Mouse (Mus musculus) midbrain, embryonic 13.5 days (tissue): Measurements from ENCODE around the gene Ccdc43. TPM values are rescaled to one million over a fixed set of nuclear protein-coding genes. Genes with fewer than 3 reads are reported as not detected.

Experiments used
- ATAC-seq: fragments of 200-750 bp; cut with Nextera tagmentation; 2 replicates; pipeline ENCODE4 v1.8.0; 2017; ENCODE audit warnings: mild to moderate bottlenecking, moderate TSS enrichment, moderate library complexity
- H3K27ac ChIP-seq: fragments of 300-500 bp; sonication (generic); 2 replicates; pipeline ENCODE4 v1.5.1; 2015; ENCODE audit warnings: inconsistent platforms, mild to moderate bottlenecking, moderate library complexity
- H3K27me3 ChIP-seq: fragments of 300-500 bp; sonication (generic); 2 replicates; pipeline ENCODE4 v1.6.1; 2015; ENCODE audit warnings: mild to moderate bottlenecking, inconsistent platforms
- H3K36me3 ChIP-seq: fragments of 300-500 bp; sonication (generic); 2 replicates; pipeline ENCODE4 v1.6.1; 2015; ENCODE audit warnings: mild to moderate bottlenecking, inconsistent platforms
- H3K4me1 ChIP-seq: fragments of 300-500 bp; sonication (generic); replicated peaks from 2 replicates; pipeline ENCODE4 v1.6.1; 2015; ENCODE audit warnings: inconsistent platforms
- H3K4me2 ChIP-seq: fragments of 300-500 bp; sonication (generic); replicated peaks from 2 replicates; pipeline ENCODE4 v1.6.1; 2015; ENCODE audit warnings: moderate library complexity, mild to moderate bottlenecking, inconsistent platforms
- H3K4me3 ChIP-seq: fragments of 300-500 bp; sonication (generic); replicated peaks from 2 replicates; pipeline ENCODE4 v1.5.1; 2015; ENCODE audit warnings: mild to moderate bottlenecking, inconsistent platforms
- H3K9ac ChIP-seq: fragments of 300-500 bp; sonication (generic); replicated peaks from 2 replicates; pipeline ENCODE4 v1.6.1; 2015; ENCODE audit warnings: mild to moderate bottlenecking, inconsistent platforms
- H3K9me3 ChIP-seq: fragments of 300-500 bp; sonication (generic); 2 replicates; pipeline ENCODE4 v1.6.1; 2016; ENCODE audit warnings: mild to moderate bottlenecking, inconsistent platforms
- WGBS: fragments of 180-500 bp; shearing (Covaris S2); methylation state at CpG from one replicate; pipeline ENCODE4 v1.1.7; 2015; 5-methylcytosine and 5-hydroxymethylcytosine counted together
- polyA plus RNA-seq: library from polyadenylated mRNA; unstranded; fragments of >200 nt; fragmentation: Nextera tagmentation; extraction: Ambion mirVana; gene quantifications from 2 replicates; pipeline ENCODE4 v1.2.1, GENCODE M21; 2015

Ccdc43 gene
- 41.6 and 49.1 TPM in 2 replicates for polyA plus RNA-seq

- H3K4me2 ChIP-seq: peak within 1 kb of the TSS; percentile 90
- H3K9me3 ChIP-seq: no peaks in the 10 kb centered on the region
- peak; percentile 99 for ATAC-seq
- H3K4me3 ChIP-seq: peak within 1 kb of the TSS; percentile 77
- WGBS: under 1% methylated on average over 45 of the region's 49 CpGs
- peaks cover 20% of the 10 kb centered on the region for H3K4me1 ChIP-seq
- no peaks in the 10 kb centered on the region for H3K27me3 ChIP-seq
- H3K9ac ChIP-seq: peak within 1 kb of the TSS; percentile 87
- peaks cover 5% of the 10 kb centered on the region for H3K36me3 ChIP-seq
- H3K27ac ChIP-seq: peak within 1 kb of the TSS; percentile 59
Observed at GRCm38 (mm10) chr11:102697338-102698017, at the start of gene Ccdc43. Gene Ccdc43, minus strand, starts transcription at chr11:102697782.

GRCm38 (mm10) chr11:102744746-102745145 lies 47.2 kb upstream of the Ccdc43 start:
- H3K27me3 ChIP-seq: 0 out of 2 replicates have a peak, but pooled peaks cover 5% of the 10 kb centered on the region
- WGBS: 90% methylated on average over 3 of the region's 3 CpGs
- no peak overlapping the region for H3K27ac ChIP-seq
- peaks cover 18% of the 10 kb centered on the region for H3K4me1 ChIP-seq
- no peaks in the 10 kb centered on the region for H3K9me3 ChIP-seq
- H3K4me2 ChIP-seq: no peak overlapping the region
- ATAC-seq: no peak
- no peak overlapping the region for H3K4me3 ChIP-seq
- no peak overlapping the region for H3K9ac ChIP-seq
- H3K36me3 ChIP-seq: no peaks in the 10 kb centered on the region

DNA sequence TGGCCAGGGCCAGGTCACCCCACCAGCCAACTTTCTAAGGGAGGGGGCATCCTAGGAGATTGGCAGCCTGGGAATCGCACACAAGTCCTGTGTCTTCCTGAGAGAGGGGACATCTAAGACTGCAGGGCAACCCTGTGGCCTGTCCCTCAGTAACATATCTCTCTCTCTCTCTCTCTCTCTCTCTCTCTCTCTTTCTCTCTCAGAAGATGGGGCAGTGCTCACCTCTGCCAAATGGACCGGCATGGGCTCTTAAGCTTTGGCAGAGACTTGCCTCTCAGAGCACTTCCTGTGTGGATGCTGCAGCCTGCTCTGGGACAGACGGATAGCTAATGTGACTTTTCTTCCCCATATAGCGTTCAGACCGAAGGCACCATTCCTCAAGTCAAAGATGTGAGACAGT lies 45.3 kb upstream of the Ccdc43 start:
- H3K27me3 ChIP-seq: peaks cover 15% of the 10 kb centered on the region
- H3K36me3 ChIP-seq: no peaks in the 10 kb centered on the region
- no peaks in the 10 kb centered on the region for H3K9me3 ChIP-seq
- no peak overlapping the region for H3K4me2 ChIP-seq
- 87% methylated on average over 5 of the region's 5 CpGs for WGBS
- no peak for ATAC-seq
- no peak overlapping the region for H3K9ac ChIP-seq
- H3K4me3 ChIP-seq: no peak overlapping the region
- H3K4me1 ChIP-seq: peaks cover 22% of the 10 kb centered on the region
- H3K27ac ChIP-seq: no peak overlapping the region

GRCm38 (mm10) chr11:102742066-102742465 lies 44.5 kb upstream of the Ccdc43 start:
- H3K9ac ChIP-seq: no peak overlapping the region
- no peaks in the 10 kb centered on the region for H3K9me3 ChIP-seq
- WGBS: 62% methylated on average over 7 of the region's 7 CpGs
- no peak overlapping the region for H3K4me2 ChIP-seq
- no peak overlapping the region for H3K27ac ChIP-seq
- peaks cover 22% of the 10 kb centered on the region for H3K4me1 ChIP-seq
- peaks cover 17% of the 10 kb centered on the region for H3K27me3 ChIP-seq
- ATAC-seq: no peak
- H3K36me3 ChIP-seq: no peaks in the 10 kb centered on the region
- H3K4me3 ChIP-seq: no peak overlapping the region

- 12% methylated on average over 22 of the region's 22 CpGs for WGBS
- peak overlapping the region; percentile 48 for H3K9ac ChIP-seq
- ATAC-seq: no peak
- peaks cover 19% of the 10 kb centered on the region for H3K27me3 ChIP-seq
- H3K9me3 ChIP-seq: no peaks in the 10 kb centered on the region
- H3K36me3 ChIP-seq: no peaks in the 10 kb centered on the region
- H3K27ac ChIP-seq: no peak overlapping the region
- H3K4me1 ChIP-seq: peaks cover 22% of the 10 kb centered on the region
- no peak overlapping the region for H3K4me3 ChIP-seq
- peak overlapping the region; percentile 12 for H3K4me2 ChIP-seq
Observed at GRCm38 (mm10) chr11:102741129-102741950, 43.8 kb upstream of the Ccdc43 start.

GRCm38 (mm10) chr11:102740634-102741033 lies 43.1 kb upstream of the Ccdc43 start:
- H3K9ac ChIP-seq: no peak overlapping the region
- no peak overlapping the region for H3K4me3 ChIP-seq
- whole genome bisulfite sequencing: 50% methylated on average over 11 of the region's 11 CpGs
- no peak overlapping the region for H3K4me2 ChIP-seq
- H3K27ac ChIP-seq: no peak overlapping the region
- ATAC-seq: no peak
- peaks cover 19% of the 10 kb centered on the region for H3K27me3 ChIP-seq
- no peaks in the 10 kb centered on the region for H3K36me3 ChIP-seq
- no peaks in the 10 kb centered on the region for H3K9me3 ChIP-seq
- H3K4me1 ChIP-seq: peaks cover 22% of the 10 kb centered on the region

DNA sequence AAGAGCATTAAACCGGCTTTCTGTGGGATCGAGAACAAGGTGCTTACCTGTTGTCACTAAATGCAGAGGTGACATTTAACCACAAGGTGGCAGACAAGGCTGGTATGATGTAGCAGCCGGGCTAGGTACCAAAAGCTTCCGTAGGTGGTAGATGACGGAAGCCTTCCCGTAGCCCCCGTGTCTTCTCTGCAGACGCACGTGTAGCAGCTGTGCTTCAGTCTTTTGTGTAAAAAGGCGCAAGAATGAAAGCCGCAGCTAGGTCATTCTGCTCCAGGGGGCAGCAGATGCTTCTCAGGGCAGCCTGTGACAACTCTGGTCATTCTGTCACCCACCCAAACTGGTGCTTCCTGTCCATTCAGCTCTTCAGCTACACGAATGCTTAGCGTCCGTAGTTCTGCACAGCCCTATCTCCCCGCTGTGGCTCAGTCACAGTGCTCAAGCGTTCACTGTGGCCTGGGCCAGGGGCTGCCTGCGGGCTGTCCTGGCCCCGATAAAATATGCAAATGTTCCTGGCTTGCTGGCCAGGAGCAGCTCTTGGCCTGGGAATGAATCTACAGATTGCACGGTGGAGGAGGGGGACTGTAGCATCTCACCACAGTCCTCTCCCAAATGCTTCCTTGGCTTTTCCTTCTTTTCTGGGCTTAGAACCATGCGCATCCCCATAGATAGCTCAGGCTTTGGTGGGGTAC lies 41.8 kb upstream of the Ccdc43 start:
- peaks cover 22% of the 10 kb centered on the region for H3K4me1 ChIP-seq
- H3K9me3 ChIP-seq: no peaks in the 10 kb centered on the region
- 5% methylated on average over 20 of the region's 20 CpGs for WGBS
- H3K9ac ChIP-seq: peak overlapping the region; percentile 61
- peak overlapping the region; percentile 34 for H3K4me3 ChIP-seq
- ATAC-seq: peak; percentile 87
- peaks cover 19% of the 10 kb centered on the region for H3K27me3 ChIP-seq
- H3K27ac ChIP-seq: peak overlapping the region; percentile 67
- no peaks in the 10 kb centered on the region for H3K36me3 ChIP-seq
- peak overlapping the region; percentile 67 for H3K4me2 ChIP-seq

DNA sequence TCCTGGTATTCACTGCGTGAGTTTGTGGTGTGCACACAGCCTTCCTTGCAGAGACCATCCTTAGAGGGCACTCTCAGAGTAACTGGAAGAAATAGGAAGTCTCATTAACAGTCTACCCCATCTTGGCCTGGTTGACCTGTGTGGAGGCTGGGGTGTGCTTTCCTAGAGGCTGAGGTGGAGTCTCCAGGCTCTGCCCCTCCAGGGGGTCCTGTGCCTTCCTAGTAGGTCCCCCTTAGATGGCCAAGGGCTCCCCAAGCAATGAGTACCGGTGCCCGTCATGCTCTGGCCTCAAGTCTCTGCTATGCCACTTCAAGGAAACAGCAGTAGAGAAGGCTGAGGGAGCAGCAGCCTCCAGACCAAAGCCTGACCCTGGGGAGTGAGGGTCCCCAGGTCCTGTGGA lies 40.5 kb upstream of the Ccdc43 start:
- 86% methylated on average over 3 of the region's 3 CpGs for WGBS
- no peaks in the 10 kb centered on the region for H3K36me3 ChIP-seq
- no peak overlapping the region for H3K4me2 ChIP-seq
- H3K9me3 ChIP-seq: no peaks in the 10 kb centered on the region
- H3K27ac ChIP-seq: no peak overlapping the region
- H3K4me1 ChIP-seq: peaks cover 22% of the 10 kb centered on the region
- no peak for ATAC-seq
- peaks cover 19% of the 10 kb centered on the region for H3K27me3 ChIP-seq
- no peak overlapping the region for H3K9ac ChIP-seq
- H3K4me3 ChIP-seq: no peak overlapping the region

- Histone ChIP-seq H3K36me3 (no peaks in the 10 kb centered on the region), H3K9ac (no peak overlapping the region), H3K9me3 (no peaks in the 10 kb centered on the region), H3K4me3 (no peak overlapping the region), H3K27ac (no peak overlapping the region), H3K4me1 (peaks cover 7% of the 10 kb centered on the region), H3K27me3 (peaks cover 14% of the 10 kb centered on the region), H3K4me2 (no peak overlapping the region)
- ATAC-seq: no peak
- WGBS: 89% methylated on average over 6 of the region's 6 CpGs
Observed at GRCm38 (mm10) chr11:102734961-102735360, 37.4 kb upstream of the Ccdc43 start.

DNA sequence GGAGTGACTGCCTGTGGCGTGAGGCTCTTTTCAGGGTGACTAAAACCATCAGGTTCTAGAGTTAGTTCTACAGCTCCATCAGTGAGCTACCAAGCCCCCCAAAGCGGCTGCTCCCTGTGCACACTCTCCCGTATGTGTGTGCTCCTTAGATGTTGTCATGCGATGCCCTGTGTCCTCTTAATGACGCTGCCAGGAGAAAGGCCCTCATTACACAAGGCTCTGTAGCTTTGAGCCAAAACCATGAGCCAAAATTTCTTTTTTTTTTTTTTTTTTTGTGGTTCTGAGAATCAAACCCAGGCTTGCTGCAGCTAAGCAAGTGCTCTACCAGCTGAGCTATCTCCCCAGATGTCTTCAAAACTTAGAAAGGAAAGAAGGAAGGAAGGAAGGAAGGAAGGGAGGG lies 35.6 kb upstream of the Ccdc43 start:
- Histone ChIP-seq H3K36me3 (no peaks in the 10 kb centered on the region), H3K4me1 (no peaks in the 10 kb centered on the region), H3K4me3 (no peak overlapping the region), H3K9me3 (no peaks in the 10 kb centered on the region), H3K9ac (no peak overlapping the region), H3K27ac (no peak overlapping the region), H3K4me2 (no peak overlapping the region), H3K27me3 (peaks cover 7% of the 10 kb centered on the region)
- ATAC-seq: no peak
- WGBS: 79% methylated on average over 5 of the region's 5 CpGs

GRCm38 (mm10) chr11:102731366-102731765 lies 33.8 kb upstream of the Ccdc43 start:
- Histone ChIP-seq H3K4me1 (no peaks in the 10 kb centered on the region), H3K27ac (no peak overlapping the region), H3K4me2 (no peak overlapping the region), H3K27me3 (no peaks in the 10 kb centered on the region), H3K9me3 (no peaks in the 10 kb centered on the region), H3K9ac (no peak overlapping the region), H3K36me3 (no peaks in the 10 kb centered on the region), H3K4me3 (no peak overlapping the region)
- ATAC-seq: no peak
- 89% methylated on average over 6 of the region's 6 CpGs for WGBS

GRCm38 (mm10) chr11:102729835-102730234 lies 32.3 kb upstream of the Ccdc43 start:
- Histone ChIP-seq H3K4me1 (no peaks in the 10 kb centered on the region), H3K9me3 (no peaks in the 10 kb centered on the region), H3K36me3 (no peaks in the 10 kb centered on the region), H3K27ac (no peak overlapping the region), H3K4me2 (no peak overlapping the region), H3K27me3 (no peaks in the 10 kb centered on the region), H3K9ac (no peak overlapping the region), H3K4me3 (no peak overlapping the region)
- no peak for ATAC-seq
- 88% methylated on average over 3 of the region's 3 CpGs for WGBS
